Mouse (Mus musculus): ENCODE data around the gene Tgm5.
"Not testable (repeated sequence)": the region's sequence is repeated elsewhere in the genome, so short reads cannot be mapped to it uniquely, and the experiment has no call there.

The Tgm5 gene

GRCm38 (mm10) chr2:121039382-121039781 lies 46.3 kb downstream of the Tgm5 start:
- DNase-seq: no peak

GRCm38 (mm10) chr2:121038851-121039250 lies 46.8 kb downstream of the Tgm5 start:
- not testable (repeated sequence) for DNase-seq

- DNase-seq: no peak
Observed at GRCm38 (mm10) chr2:121036733-121037341, 48.8 kb downstream of the Tgm5 start, which contains the start of gene Epb42. Epb42 (minus strand) TSS chr2:121037072.

GRCm38 (mm10) chr2:121022918-121023317 lies 62.7 kb downstream of the Tgm5 start:
- no peak for DNase-seq

GRCm38 (mm10) chr2:121017151-121017550 lies 68.5 kb downstream of the Tgm5 start:
- DNase-seq: no peak

GRCm38 (mm10) chr2:121016226-121016625 lies 69.4 kb downstream of the Tgm5 start:
- no peak for DNase-seq

GRCm38 (mm10) chr2:121015507-121015906 lies 70.1 kb downstream of the Tgm5 start:
- no peak for DNase-seq

GRCm38 (mm10) chr2:121012676-121013075 lies 73.0 kb downstream of the Tgm5 start:
- DNase-seq: no peak

- DNase-seq: no peak
Observed at GRCm38 (mm10) chr2:121009071-121009677, 76.5 kb downstream of the Tgm5 start.

- DNase-seq: no peak
Observed at GRCm38 (mm10) chr2:121008664-121009007, 77.0 kb downstream of the Tgm5 start.

- DNase-seq: peak; percentile 84 to 88
Observed at GRCm38 (mm10) chr2:121007925-121008663, 77.5 kb downstream of the Tgm5 start, which contains the start of gene Ccndbp1. Ccndbp1 (plus strand) TSS chr2:121008403.

GRCm38 (mm10) chr2:121006986-121007385 lies 78.7 kb downstream of the Tgm5 start:
- peak; percentile 83 to 87 for DNase-seq

- peak; percentile 84 to 88 for DNase-seq
Observed at GRCm38 (mm10) chr2:121004018-121004811, 81.4 kb downstream of the Tgm5 start.

- DNase-seq: peak in 1 of 2 experiments; percentile 41
Observed at GRCm38 (mm10) chr2:121003586-121003985, 82.1 kb downstream of the Tgm5 start.

- DNase-seq: no peak
Observed at GRCm38 (mm10) chr2:120998863-120999262, 86.8 kb downstream of the Tgm5 start.

GRCm38 (mm10) chr2:120996607-120997006 lies 89.0 kb downstream of the Tgm5 start:
- peak; percentile 46 to 55 for DNase-seq
